Mouse (Mus musculus) frontal cortex, postnatal 10 days (tissue): ENCODE measurements around the gene Rngtt.
"Not testable (repeated sequence)": the region's sequence is repeated elsewhere in the genome, so short reads cannot be mapped to it uniquely, and the experiment has no call there.

Experiments used
- DNase-seq, 2 experiments: peaks; one replicate each; pipeline ENCODE4 v3.0.0; 2022; ENCODE audit warnings: low spot score in 2 of 2, mixed read lengths in 1 of 2

The Rngtt gene

DNA sequence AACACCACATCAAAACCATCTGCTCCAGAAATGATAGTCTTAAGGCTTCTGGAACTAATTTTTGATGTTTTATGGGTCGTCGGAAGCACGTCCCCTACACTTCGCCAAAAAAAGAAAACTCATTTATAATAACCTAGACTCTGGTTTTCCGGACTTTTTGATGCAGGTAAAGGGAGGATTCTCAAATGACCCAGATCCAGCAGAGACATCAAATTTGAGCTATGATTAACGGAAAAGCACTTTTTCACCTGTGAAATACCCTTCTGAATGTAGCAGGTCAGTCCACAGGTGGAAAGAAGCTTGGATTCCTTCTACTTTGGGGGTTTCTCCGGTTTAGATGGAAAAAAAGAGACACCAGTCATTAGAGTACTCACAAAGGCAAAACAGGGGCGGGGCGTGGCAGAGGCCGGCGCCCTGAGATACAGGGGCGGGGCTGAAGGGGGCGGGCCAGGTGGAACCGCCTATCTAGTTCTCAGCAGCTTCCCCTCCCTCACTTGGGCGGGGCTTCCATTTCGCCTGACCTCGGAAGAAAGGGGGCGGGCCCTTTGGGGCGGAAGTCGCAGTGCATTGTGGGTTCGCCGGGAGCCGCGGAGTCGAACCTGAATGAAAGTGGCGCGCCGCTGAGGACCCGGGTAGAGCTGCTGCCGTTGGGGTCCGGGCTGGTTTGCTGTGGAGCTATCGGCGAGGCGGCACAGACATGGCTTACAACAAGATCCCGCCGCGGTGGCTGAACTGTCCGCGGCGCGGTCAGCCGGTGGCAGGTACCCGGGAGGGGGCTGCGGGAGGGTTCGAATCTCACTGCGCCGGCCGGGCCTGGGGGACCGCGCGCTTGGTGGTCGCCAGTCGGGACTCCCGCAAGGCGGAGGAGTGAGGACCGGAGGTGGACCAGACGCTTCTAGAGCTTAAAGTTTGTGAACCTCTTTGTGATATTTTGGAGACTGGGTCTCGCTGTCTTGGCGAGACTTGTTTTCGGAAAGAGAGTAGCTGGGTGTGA lies at the start of gene Rngtt:
TSS of gene Rngtt (plus strand) at position 548 of the 994 bp plus-strand sequence.
- DNase-seq, result peak; percentile 91 to 93

DNA sequence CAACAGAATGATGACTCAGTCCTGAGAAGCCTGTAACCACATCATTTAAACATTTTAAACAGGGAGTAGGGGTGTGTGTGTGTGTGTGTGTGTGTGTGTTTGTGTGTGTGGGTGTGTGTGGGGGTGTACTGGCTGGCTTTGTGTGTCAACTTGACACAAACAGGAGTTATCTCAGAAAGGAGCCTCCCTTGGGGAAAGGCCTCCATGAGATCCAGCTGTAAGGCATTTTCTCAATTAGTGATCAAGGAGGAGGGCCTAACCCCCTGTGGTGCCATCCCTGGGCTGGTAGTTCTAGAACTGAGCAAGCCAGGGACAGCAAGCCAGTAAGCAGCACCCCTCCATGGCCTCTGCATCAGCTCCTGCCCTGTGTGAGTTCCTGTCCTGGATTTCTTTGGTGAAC lies 49.8 kb upstream of the Rngtt start:
- DNase-seq, result no peak

DNA sequence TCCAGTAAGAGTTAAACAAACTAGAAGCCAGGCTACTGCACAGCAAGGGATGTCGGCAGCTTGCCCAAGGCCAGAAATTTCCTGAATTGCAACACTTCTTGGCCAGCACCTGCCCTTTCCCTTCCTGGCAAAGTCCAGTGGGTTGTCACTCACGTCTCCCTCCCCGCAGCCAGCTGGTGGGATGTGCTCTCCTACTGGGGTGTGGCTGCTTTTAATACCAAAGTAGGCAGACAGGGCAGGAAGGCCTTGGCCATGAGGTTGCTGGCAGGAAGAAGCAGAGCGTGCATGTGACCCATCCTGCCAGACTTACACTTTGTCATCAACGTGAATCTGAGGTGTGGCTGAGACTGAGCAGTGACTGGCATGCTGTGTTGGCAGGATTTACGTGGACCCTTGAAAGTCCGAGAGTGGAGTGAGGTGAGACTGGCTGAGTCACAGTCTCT lies 48.8 kb upstream of the Rngtt start:
- DNase-seq, result peak; percentile 25 to 39

DNA sequence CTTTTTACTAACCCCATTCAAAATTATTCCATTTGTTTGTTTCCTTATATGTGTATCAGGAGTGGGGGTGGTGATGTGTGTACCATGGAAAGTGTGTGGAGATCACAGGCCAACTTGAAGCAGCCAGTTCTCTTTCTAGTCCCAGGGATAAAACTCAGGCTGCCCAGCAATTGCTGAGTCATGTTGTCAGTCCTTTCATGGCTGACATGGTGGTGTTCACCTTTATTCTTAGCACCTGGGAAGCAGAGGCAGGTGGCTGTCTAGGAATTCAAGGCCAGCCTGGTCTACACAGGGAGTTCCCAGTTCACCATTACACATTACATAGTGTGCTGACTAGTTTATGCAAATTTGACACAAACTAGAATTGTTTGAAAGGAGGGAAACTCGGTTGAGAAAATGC lies 47.2 kb upstream of the Rngtt start:
- DNase-seq, result no peak

DNA sequence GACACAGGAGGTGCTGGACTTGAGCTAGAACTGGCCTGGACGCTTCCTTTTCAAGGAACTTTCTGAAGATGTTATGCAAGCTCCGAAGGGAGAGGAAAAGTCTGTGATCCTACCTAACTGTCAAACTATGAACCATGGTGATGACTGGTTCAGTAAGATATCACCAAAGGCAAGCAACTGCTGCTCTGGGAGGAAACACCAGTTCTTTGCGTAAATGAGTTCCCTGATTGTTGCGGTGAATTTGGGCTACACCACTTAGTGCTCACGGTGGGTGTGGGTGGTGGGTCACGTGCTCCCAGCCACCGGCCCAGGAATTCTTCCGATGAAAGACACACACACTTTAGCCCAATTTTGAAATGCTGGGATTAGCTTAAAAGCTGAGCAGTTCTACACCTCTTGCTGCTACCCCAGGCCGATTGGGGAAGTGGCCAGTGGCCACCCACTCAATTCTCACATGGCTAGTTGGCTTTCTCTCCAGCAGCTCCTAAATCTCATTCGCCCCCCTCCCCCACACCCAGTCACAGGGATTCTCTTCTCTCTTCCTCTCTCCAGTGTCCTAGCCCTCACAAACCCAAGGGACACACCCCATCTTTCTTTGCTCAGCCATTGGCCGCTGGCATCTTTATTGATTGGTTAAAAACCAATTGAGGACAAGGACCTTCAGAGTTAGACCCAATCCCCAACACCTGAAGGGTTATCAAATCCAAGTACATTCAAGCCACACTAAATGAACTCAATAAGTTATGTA lies 45.0 kb upstream of the Rngtt start:
- no peak for DNase-seq

DNA sequence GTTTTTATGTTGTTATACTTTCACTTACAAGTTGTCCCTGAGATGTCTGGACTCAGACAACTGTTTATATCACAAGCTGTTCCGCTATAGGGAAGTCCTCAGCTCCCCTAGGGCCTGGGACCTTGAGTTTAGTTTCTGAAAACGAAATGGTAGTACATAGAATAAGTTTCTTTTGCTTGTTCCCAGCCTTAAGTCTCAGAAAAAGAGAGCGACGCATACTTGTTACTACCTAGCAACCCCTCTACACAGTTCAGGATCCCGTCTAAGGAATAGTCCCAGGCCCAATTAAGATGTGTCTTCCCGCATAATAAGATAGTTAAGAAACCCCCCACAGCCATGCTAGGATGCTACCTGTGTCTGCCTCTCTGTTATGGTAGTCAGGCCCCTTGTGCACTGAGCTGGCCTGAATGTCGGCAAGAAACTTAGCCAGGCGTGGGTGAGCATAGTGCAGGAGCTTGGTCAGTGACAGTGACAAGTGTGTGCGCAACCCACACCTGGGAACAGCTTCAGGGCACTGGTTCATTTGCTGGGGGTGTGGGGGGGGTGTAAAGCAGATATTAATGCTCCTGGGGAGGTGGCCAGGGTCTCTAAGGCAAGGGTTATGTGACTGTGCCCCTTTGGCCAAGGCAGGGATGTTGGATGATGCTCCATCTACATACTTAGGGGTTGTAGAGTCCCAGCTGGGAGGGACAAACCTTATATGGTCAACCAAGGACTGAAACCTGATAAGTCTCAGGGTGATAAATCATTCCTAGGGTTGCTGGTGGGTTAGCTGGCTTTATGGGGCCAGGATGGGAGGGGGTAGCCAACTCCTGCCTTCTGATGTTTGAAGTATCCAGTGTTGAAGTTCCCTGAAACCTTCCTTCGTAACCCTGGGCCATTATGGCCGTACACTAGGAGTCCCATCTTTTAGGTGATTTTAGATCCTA lies 39.5 kb upstream of the Rngtt start:
- no peak for DNase-seq

DNA sequence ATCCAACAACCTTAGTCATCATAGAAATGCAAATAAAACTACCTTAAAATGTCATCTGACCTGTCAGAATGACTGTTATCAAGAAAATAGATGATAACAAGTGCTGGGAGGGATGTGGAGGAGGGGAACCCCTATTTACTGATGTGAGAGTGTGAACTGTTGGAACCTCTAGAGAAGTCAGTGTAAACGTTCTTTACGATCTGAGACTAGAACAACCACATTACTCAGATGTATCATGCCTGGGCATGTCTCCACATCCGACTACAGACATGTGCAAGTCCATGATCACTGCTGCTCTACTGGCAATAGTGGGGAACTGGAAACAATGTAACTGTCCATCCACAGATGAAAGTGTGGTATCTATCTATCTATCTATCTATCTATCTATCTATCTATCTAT lies 36.7 kb upstream of the Rngtt start:
- DNase-seq, result no peak

DNA sequence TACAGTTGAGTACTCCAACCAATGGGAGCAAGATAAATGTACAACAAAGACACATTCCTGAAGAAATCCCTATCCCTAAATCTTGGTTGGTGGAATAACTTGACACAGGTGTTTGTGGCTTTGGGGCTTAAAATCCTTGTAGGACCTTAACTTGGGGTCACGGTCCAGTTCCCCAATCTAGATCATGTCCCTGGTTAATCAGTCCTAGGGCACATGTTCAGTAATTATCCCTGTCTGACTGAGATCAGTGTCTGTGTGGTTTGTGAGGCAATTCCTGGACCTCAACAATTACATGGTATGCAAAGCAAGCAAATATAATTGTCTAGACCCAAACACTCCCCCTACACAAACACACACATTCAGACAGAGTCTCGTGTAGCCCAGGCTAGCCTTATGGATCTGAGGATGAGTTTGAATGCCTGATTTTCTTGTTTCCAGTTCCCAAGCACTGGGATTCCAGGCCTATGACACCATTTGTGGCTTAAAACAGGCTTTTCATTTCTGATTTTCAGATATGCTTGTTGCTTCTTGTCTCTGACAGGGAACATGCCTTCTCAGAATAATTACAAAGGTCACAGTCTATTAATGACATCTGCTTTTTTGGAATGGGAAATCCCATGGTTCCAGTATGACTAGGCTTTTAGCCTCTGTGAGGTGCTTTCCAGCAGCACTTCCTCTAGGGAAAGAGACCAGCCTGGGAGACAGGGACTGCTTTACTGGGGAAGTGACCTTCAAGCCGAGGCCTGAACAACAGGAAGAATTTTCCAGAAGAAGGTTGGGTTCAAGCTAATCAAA lies 28.0 kb upstream of the Rngtt start:
- DNase-seq, result no peak

DNA sequence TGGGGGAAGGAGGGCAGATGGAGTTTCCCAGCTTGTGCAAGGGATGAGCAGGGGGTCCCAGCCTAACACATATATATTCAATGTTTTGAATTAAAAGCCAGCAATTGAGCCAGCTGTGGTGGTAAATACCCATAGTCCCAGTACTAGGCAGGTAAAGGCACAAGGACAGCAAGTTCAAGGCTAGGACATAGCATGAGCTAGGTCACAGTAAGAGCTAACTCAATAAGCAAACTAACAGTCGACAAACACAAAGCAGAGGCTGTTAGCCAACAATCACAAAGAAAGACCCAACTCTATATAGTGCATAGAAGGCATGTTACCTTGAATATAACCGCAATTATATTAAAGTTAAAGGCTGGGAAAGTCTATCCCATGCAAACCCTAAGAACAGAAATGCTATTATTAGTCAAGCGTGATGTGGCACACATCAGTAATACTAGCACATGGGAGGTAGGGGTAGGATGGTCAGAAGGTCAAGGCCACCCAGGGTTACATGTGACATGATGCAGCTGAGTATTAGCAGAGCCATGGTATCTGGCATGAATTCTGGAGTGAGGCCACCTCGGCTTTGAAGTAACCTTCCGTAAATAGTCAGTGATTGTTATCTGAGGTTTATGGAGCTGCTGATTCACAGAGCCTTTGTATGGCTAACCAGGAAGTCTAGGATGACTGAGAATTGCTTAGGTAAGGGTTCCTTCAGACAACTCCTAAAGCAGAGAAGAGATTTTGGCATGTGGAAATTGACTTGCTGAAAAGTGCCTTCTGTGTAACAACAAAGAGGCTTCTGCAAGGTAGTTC lies 25.8 kb upstream of the Rngtt start:
- no peak for DNase-seq

DNA sequence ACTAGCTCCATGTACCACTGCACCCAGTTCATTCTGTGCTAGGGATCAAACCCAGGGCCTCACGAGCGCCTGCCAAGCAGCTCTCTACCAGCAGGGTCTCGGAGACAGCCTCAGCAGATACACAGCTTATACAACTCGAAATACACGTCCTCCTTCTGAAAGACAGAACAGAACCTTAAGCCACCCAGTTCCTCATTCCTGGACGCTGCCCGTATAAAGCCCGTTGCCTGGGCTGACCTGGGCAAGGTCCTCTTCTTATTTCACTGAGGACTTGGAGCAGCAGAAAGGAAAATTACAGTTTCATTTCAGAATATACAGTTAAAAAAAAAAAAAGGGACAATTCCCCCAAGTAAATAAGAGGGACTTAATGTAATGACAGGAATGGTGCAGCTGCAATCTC lies 24.7 kb upstream of the Rngtt start:
- no peak for DNase-seq

DNA sequence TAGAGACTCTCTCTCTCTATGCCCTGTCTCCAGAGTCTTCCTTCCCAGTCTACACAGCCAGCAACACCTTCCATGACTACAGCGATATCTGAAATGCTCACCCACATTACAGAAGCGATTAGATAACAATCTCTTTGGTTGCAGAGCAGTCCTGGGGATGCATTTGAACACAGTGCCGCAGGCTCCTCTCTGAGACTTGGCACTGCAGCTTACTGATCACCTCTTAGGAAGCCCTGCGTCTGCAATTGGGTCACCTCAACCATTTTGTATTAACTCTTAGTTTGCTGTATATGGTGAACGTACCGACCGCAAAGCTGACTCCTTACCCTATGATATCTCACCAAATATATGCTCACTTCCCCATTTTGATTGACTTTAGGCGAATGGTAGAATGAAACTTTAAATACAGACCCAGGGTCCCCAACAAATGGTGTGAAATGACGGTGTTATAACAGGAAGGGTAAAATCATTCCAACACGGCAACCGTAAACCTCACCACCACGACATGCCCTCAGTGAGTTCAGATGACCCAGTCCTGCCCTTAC lies 20.9 kb upstream of the Rngtt start:
- no peak for DNase-seq

DNA sequence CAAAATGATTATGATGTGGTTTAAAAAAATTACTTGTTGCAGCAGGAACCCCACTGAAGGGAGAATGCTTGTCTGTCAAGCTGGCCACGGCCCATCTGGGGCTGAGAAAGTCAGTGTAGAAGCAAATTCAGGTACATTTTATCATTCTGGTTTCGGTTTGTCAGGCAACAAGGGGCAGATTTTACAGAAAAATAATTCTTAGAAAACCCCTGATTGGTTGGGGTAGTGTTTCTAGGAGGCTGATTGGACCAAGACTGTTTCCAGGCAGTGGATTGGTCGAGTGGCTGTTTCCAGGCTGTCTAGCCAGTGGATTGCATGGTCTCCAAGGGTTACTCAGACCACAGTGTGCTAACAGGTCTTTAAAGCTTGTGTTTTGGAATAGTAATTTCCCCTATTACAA lies 20.1 kb upstream of the Rngtt start, which contains the start of gene Pnrc1:
TSS of gene Pnrc1 (minus strand) at position 162 of the 400 bp plus-strand sequence.
- peak; percentile 17 to 25 for DNase-seq

DNA sequence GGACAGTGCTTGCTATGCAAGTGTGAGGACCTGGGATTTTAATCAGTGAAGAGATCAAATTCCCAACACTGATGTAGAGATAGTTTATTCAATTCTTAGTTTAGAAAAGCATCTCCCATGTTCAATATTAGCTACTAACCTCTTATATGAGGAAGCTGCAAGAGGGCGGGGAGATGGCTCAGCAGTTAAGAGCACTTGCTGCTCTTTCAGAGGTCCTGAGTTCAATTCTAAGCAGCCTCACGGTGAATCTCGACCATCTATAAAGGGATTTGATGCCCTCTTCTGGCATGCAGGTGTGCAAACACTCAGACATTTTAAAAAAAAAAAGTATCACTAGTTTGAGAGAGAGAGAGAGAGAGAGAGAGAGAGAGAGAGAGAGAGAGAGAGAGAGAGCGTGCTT lies 19.2 kb upstream of the Rngtt start:
- DNase-seq, result no peak

DNA sequence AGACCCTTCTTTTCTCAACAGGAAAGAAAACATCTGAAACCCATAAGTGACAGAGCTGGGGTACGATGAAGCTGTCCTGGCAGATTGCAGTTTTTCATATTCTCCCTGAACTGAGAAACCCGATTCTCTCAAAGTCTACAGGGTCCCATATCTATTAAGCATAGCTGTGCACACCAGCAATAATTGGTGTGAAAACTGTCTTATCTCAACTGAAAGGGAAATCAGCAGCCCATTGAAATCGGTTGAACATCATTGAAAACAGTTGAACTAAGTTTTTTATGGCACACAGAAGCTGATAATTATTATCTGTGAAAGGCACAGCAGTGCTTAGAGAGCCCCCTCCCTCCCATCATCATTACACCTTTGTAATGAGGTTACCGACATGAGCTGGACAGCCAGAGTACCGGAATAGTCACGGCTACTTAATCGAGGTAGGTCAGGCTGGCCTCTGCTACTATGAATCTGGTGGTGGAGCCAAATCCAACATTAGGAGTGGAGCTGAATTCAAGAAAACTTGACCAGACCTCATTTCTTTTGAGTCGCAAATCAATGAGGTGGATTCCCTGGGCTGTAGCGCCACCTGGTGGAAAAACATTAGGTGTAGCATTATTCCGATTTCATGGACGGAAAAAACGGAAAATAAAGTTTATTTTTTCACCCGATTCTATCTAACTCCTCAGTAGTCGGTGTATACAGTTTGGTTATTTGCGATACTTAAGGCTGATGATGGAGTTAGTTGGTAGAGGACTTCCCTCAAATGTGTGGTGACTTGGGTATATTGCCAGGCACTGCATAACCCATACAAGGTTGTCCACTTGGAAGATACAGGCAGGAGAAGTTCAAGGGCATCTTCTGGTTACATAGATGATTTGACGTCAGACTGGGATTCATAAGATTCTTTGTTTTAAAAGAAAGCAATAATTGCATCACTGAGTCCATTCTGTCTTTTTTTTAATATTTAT lies 17.4 kb upstream of the Rngtt start:
- DNase-seq, result peak in 1 of 2 experiments; percentile 52

DNA sequence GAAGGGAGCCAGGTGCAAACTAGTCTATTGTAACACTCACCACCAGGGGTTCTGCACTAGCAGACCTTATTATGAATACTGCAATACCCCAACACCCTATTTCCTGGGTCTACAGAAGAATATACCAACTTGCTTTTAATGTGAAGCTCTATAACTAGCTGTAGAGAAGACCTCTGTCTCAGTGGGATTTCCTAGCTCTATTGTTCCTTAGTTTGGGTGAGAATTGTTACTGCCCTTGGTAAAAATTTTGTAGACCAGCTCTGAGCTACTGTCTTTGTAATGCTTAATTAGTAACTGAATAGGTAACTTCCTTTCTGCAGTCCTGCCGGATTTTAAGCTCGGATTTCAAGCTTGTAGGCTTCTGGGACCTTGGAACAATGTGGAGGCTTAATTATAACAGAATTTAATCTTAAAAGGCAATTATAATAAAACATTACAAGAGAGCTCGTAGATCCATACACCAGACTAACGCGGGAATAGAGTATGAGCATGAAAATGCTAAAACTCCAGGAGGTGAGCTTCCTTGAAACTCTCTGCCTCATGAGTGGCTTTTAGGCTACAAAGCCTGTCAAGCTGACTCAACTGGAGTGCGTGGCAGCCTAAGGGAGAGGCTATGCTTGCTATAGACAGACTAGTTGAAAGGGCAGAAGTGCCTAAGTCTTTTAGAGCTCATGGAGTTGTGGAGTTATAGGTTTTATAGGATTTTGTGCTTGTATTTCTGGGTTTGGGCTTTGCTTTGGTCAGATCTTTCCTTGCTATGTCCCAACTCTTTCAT lies 9.0 kb upstream of the Rngtt start:
- DNase-seq, result not testable (repeated sequence)

DNA sequence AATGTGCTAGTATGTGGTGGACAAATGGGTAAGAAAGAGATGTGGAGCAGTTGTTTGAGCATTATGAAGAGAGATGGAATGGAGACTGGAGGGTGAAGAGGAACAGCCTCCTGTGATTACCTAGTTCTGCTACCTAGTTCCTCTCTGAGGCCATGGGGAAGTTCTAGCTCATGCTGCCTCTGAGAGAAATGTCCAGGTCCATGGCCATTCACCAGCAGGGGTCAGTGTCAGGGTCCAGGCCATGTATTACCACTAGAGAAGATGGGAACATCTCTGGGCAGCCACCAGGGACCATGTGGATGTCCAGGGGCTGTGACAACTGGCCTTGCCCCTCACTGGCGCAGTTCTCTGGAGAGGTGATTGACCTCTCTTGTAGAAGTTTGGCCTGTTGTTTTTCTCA lies 7.1 kb upstream of the Rngtt start:
- DNase-seq, result no peak

DNA sequence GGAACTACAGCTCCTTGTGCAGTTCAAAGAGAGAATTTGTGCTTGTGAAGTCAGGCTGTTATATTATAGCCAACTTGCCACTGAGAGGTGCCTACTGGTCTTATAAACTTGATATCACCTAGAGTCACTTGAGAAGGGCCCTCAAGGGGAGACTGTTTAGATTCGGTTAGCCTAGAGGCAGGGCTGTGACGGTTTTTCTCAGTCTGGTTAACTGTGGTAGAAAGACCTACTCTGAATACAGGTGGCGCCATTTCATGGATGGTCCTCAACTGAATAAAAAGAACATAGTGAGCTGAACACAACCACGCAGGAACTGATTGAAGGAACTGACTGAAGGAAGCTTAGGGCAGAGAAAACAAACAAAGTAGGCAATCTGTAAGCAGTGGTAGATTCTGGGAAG lies 3.0 kb upstream of the Rngtt start:
- no peak for DNase-seq
